Mouse (Mus musculus) ovary, adult 2 months (tissue): ENCODE measurements around the gene Alk. TPM values are rescaled to one million over a fixed set of nuclear protein-coding genes. Genes with fewer than 3 reads are reported as not detected.

Source experiments
- polyA plus RNA-seq: library from polyadenylated mRNA; depleted of rRNA; stranded (reverse); fragments of >200 nt; gene quantifications from 2 replicates; pipeline ENCODE4 v1.2.3, GENCODE M21; 2012; rRNA removed

The Alk gene
- polyA plus RNA-seq = 0.02 and 0.03 TPM in 2 replicates

DNA sequence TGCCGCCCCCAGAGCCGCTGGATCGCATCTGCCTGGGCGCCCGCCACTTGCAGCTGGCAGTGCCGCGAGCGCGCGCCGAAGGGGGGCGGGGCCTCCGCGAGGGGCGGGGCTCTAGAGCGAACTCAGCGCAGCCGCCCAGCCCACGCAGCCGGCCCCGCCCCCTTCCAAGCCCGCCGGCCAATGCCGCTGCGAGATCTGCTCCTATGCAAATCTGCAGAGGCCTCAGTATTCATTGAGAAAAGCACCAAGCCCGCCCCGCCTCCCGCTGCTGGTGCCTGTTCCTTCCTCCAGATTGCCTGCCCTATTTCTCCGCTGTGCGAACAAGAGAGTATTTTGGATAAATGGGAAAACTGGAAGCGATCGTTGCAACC is at the start of gene Alk:
TSS of gene Alk (minus strand) at position 18 of the 371 bp plus-strand sequence.

Other genes starting within 250 kb of the Alk start
- gene Ypel5, start 231.8 kb upstream of the Alk start, polyA plus RNA-seq = 8.6 and 8.9 TPM in 2 replicates